Mouse (Mus musculus) bone marrow macrophage, adult 2 months (primary cell): ENCODE data around the gene Fam135a.

Source experiments
- CTCF ChIP-seq: IDR thresholded peaks from 2 replicates; pipeline ENCODE4 v1.5.1; 2012; ENCODE audit warnings: low read depth, mild to moderate bottlenecking, low read length, moderate library complexity
- POLR2A ChIP-seq: IDR thresholded peaks from 2 replicates; pipeline ENCODE4 v1.6.1; 2012; ENCODE audit warnings: mild to moderate bottlenecking, low read depth, low read length, borderline replicate concordance

- TF ChIP-seq POLR2A (no peak), CTCF (no peak)
These were observed 608 bp downstream of the Fam135a start for GRCm38 (mm10) chr1:24099541-24099925.
